Mouse (Mus musculus) cerebellum, adult 2 months (tissue): Measurements from ENCODE around the gene Hnrnpll. TPM values are rescaled to one million over a fixed set of nuclear protein-coding genes. Genes with fewer than 3 reads are reported as not detected.
"Not testable (repeated sequence)": the region's sequence is repeated elsewhere in the genome, so short reads cannot be mapped to it uniquely, and the experiment has no call there.

Source experiments
- DNase-seq, 2 experiments: peaks; one replicate each; pipeline ENCODE4 v3.0.0; 2021
- H3K27ac ChIP-seq: fragments of 200-500 bp; 2 replicates; pipeline ENCODE4 v1.5.1; 2012; ENCODE audit warnings: low read length, control low read depth, inconsistent platforms; ENCODE audit not compliant: insufficient read depth
- H3K27me3 ChIP-seq: fragments of 200-500 bp; 2 replicates; pipeline ENCODE4 v1.6.1; 2012; ENCODE audit warnings: inconsistent platforms, mild to moderate bottlenecking, low read length, moderate library complexity; ENCODE audit not compliant: control insufficient read depth, insufficient read depth
- H3K4me1 ChIP-seq: fragments of 200-500 bp; 2 replicates; pipeline ENCODE4 v1.6.1; 2011; ENCODE audit warnings: low read length; ENCODE audit not compliant: control insufficient read depth, insufficient read depth
- H3K4me3 ChIP-seq: fragments of 200-500 bp; replicated peaks from 2 replicates; pipeline ENCODE3; 2011; ENCODE audit warnings: mild to moderate bottlenecking, low read depth, low read length, control low read depth; ENCODE audit not compliant: insufficient read depth
- CTCF ChIP-seq: fragments of 200-500 bp; IDR thresholded peaks from 2 replicates; pipeline ENCODE4 v1.5.1; 2011; ENCODE audit warnings: low read depth, mild to moderate bottlenecking, control low read depth, low read length, moderate library complexity, borderline replicate concordance; ENCODE audit not compliant: insufficient read depth
- POLR2A ChIP-seq: fragments of 200-500 bp; IDR thresholded peaks from 2 replicates; pipeline ENCODE4 v1.6.1; 2011; ENCODE audit warnings: low read length, control low read depth, borderline replicate concordance; ENCODE audit not compliant: insufficient read depth
- WGBS: fragments of 180-500 bp; shearing (Covaris S2); methylation state at CpG from one replicate; pipeline ENCODE4 v1.1.7; 2018; 5-methylcytosine and 5-hydroxymethylcytosine counted together
- polyA plus RNA-seq: library from polyadenylated mRNA; depleted of rRNA; stranded (reverse); fragments of >200 nt; gene quantifications from 2 replicates; pipeline ENCODE4 v1.2.3, GENCODE M21; 2012

Hnrnpll gene
- polyA plus RNA-seq, 1 experiment: 49.2 TPM

DNA sequence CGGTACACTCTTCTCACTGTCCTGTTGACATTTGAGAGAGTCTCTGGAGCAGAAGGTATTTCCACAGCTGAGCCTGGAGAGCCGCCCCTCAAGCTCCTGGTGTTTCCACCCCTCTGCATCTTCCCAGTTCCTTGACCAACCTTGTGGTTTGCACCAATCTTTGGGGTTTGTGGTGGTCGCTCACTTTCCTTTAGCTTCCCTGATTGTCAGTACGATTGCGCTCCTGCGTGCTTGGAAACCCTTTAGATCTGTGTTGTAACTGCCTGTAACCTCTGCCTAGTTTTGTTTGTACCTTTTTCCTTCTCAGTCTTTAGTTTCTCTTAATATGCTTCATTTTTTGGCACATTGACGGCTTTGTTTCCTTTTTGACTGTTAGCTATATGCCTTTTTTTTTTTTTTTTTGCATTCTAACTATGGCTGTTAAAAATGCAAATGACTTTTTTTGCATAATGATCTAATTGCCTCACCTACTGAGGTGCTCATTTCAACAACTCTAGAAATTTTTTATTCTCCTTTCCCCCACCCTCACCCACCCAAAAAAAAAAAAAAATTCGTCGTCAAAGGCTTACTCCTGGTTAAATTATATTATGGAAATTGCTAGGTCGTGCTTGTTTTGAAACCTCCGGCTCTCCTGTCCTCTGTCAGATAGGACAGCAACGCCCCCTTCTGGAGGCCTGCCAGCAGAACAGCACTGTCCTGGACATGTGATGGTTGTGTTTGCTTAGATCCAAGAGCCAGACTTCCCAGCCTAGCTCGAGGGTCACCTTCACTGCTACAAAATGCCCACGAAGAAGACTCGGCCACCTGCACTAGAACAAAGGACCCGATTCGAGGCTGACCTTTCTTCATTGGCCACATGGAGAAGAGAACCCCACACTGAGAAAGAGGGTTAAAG is 57.5 kb downstream of the Hnrnpll start:
- TF ChIP-seq CTCF (peak; percentile 54), POLR2A (no peak)
- DNase-seq: peak; percentile 48 to 53
- H3K27me3 ChIP-seq: no peaks in the 10 kb centered on the region
- H3K4me3 ChIP-seq: no peak overlapping the region
- H3K27ac ChIP-seq: no peak overlapping the region
- no peaks in the 10 kb centered on the region for H3K4me1 ChIP-seq
- 45% methylated on average over 17 of the region's 17 CpGs for WGBS

DNA sequence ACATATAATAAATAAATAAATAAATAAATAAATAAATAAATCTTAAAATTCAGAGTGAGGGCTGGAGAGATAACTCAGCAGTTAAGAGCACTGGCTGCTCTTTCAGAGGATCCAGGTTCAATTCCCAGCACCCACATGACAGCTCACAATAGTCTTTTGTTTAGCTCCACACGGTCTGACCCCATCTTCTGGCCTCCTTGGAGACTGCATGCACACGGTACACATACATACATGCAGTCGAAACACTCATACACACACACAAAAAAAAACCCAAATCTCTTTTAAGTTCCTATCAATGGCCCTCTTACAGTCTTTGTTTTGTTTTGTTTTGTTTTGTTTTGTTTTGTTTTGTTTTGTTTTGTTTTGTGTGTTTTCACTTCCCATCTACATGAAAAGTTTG is 58.3 kb downstream of the Hnrnpll start:
- not testable (repeated sequence) for H3K27me3 ChIP-seq, H3K4me3 ChIP-seq, DNase-seq, H3K27ac ChIP-seq, H3K4me1 ChIP-seq
- WGBS: 96% methylated on average over 3 of the region's 3 CpGs

DNA sequence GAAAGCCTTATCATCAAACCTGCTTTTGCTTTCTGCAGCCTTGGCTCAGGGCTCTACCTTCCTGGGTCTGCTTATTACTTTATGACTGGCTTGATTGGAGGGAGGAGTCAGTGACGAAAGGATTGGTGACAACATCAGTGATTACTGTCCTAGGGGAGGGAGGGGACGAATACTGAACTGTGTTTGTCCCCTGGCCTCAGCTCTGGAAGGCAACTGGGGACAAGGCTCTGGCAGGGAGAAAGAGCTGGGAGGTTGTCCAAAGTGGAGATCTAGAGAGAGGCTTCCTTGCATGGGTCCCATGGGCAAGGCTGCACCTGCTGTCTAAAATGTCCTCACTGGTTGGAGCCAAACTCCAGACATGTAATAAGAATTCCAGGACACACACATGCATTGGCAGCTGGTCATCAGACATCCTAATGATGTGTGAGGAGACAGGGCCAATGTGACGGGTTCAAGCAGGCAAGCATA is 59.7 kb downstream of the Hnrnpll start:
- no peak for TF ChIP-seq POLR2A
- Histone ChIP-seq H3K4me1 (0 out of 2 replicates have a peak, but pooled peaks cover 2% of the 10 kb centered on the region), H3K27me3 (no peaks in the 10 kb centered on the region), H3K4me3 (no peak overlapping the region), H3K27ac (no peak overlapping the region)
- no peak for DNase-seq
- WGBS: 35% methylated on average over 3 of the region's 3 CpGs

DNA sequence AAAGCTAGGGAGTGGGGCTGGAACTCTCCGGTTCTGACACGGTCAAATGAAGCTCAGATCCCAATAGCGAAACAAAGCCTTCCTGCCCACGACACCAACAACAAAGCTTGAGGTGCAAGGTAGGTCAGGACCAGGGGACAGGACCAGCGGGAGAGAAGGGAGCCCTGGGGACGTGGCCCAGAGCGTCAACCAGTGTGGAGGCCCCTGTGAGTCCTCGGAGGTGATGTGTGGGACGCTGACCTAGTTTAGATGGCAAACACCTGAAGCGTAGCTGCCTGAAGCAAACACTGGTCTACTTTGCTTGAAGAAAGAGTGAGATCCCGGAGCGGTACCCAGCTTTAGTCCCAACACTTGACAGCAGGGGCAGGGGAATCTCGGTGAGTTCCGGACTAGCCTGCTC is 62.5 kb downstream of the Hnrnpll start:
- peaks cover 8% of the 10 kb centered on the region; the same call in 1 of the 2 replicates for H3K4me1 ChIP-seq
- no peaks in the 10 kb centered on the region for H3K27me3 ChIP-seq
- H3K27ac ChIP-seq: no peak overlapping the region
- 91% methylated on average over 14 of the region's 14 CpGs for WGBS
- TF ChIP-seq POLR2A (no peak), CTCF (no peak)
- DNase-seq: no peak
- H3K4me3 ChIP-seq: no peak overlapping the region

DNA sequence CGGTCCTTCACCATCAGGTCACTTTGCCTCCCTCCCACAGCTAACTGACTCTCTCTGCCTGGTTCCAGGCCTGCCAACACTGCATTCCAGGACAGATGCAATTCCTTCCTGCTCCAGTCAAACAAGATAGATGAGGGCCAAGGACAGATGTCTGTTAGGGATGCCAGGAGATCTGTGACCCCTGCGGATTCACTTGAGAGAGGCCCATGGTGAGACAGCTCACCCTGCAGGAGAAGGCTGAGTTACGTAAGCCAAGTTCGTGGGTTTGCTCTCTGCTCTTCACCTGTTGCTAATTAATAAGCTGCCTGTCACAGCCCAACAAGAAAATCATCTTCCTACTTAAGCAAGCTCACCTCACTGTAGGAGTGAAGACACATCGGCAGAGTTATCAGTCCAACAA is 63.1 kb downstream of the Hnrnpll start:
- TF ChIP-seq POLR2A: no peak
- no peak for TF ChIP-seq CTCF
- Histone ChIP-seq H3K4me3 (no peak overlapping the region), H3K27me3 (no peaks in the 10 kb centered on the region), H3K27ac (no peak overlapping the region), H3K4me1 (peaks cover 9% of the 10 kb centered on the region; the same call in 1 of the 2 replicates)
- WGBS: 58% methylated on average over 5 of the region's 5 CpGs
- no peak for DNase-seq

DNA sequence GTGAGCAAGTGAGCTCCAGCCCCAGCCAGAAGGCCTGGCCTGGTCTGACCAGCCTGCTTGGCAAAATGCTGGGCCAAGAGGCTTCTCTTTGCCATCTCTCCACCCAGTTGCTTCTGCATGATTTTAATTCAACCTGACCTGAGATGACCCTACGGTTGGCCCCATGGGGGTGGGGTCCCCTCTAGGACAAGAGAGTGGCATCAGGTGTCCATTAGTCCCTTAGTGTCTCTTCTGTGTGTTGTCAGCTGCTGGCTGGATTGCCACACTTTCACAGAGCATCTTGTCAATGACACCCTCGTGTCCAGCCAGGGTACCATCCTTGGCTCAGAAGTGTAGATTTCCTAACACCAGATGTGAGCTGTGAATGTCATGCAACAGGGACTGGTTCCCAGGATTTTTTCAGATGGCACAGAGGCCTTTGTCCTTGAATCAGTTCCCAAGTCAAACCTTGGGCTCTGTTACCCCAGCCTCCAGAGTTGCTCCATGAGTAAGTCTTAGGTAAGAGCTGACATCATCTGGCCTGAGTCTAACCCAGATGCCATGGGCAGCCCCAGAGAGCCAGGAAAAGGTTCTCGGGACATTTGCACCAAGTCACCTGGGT is 66.9 kb downstream of the Hnrnpll start:
- H3K4me3 ChIP-seq: no peak overlapping the region
- H3K27ac ChIP-seq: no peak overlapping the region
- 42% methylated on average over 3 of the region's 3 CpGs for WGBS
- peak in 1 of 2 experiments; percentile 38 for DNase-seq
- TF ChIP-seq POLR2A: no peak
- no peak for TF ChIP-seq CTCF
- peaks cover 12% of the 10 kb centered on the region for H3K4me1 ChIP-seq
- no peaks in the 10 kb centered on the region for H3K27me3 ChIP-seq

DNA sequence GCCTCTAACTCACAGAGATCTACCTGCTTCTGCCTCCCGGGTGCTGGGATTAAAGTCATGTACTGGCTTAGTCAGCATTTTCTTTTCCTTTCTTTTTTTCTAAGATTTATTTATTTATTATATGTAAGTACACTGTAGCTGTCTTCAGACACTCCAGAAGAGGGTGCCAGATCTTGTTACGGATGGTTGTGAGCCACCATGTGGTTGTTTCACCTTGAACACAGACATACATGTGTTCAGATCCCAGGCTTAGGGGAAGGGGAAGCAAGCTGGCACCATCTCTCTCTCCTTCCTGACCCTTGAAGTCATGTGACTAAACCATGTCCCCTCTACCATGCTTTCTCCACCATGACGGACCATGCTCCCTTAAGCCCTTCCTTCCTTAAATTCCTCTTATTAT is 70.0 kb downstream of the Hnrnpll start:
- Histone ChIP-seq H3K4me1 (peaks cover 10% of the 10 kb centered on the region), H3K27ac (no peak overlapping the region), H3K4me3 (no peak overlapping the region), H3K27me3 (no peaks in the 10 kb centered on the region)
- WGBS: 92% methylated on average over 3 of the region's 3 CpGs
- DNase-seq: no peak
- TF ChIP-seq POLR2A: no peak

DNA sequence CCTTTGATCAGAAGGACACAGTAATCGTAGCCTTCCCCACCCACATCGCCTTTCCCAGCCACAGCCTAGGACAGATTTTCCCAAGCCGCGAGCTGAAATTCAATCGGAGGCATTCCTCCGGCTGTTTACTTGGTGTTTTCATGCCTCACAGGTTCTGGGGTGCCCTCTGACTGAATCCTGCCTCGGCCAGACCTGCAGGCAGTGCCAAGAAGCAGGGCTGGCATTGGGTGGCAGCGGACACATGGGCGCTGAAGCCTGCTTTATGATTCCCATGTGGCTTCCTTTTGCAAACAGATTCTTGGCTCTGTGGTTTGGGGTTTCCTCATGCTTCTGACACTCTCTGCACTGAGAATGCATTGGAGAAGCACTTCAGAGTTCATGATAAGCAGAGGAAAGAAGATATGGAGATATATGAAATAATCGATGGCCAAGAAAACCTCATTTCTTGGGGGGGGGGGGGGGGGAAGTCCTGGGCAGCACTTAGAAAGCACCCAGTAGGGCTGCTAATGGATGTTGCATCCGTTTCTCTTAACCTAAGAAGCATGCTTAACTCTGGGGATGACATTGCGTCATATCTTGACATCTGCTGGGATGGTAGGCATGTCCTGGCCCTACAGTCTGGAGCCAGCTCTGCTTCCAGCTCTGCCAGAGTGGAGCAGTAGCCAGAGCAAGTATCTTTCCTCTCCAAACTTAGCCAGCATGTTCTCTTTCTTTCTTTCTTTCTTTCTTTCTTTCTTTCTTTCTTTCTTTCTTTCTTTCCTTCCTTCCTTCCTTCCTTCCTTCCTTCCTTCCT is 70.8 kb downstream of the Hnrnpll start:
- H3K4me3 ChIP-seq: no peak overlapping the region
- no peaks in the 10 kb centered on the region for H3K27me3 ChIP-seq
- no peak overlapping the region for H3K27ac ChIP-seq
- H3K4me1 ChIP-seq: peaks cover 10% of the 10 kb centered on the region
- WGBS: 38% methylated on average over 12 of the region's 12 CpGs
- no peak for TF ChIP-seq POLR2A
- TF ChIP-seq CTCF: no peak
- DNase-seq: no peak
